Mouse (Mus musculus) MEL (cell line): ENCODE data around the gene Oxsr1.
"Not testable (repeated sequence)": the region's sequence is repeated elsewhere in the genome, so short reads cannot be mapped to it uniquely, and the experiment has no call there.

Source experiments
- CHD2 ChIP-seq: IDR thresholded peaks from 2 replicates; pipeline ENCODE4 v1.6.1; 2011; ENCODE audit warnings: low read length, improper control_type of control experiment
- CTCF ChIP-seq, 3 experiments: IDR thresholded peaks in 2 of 3; conservative IDR thresholded peaks in 1 of 3; 2 replicates each; pipeline ENCODE4 v1.5.1; 2011 to 2012; ENCODE audit warnings: low read length in 3 of 3, low read depth in 2 of 3, mild to moderate bottlenecking in 2 of 3, improper control_type of control experiment in 1 of 3, inconsistent platforms in 1 of 3, mixed read lengths in 1 of 3, moderate library complexity in 1 of 3; ENCODE audit not compliant: control insufficient read depth in 1 of 3, insufficient read depth in 1 of 3, poor library complexity in 1 of 3, severe bottlenecking in 1 of 3
- EP300 ChIP-seq, 2 experiments: IDR thresholded peaks; 2 replicates each; pipeline ENCODE4 v1.6.1; 2011; ENCODE audit warnings: improper control_type of control experiment in 2 of 2, low read length in 2 of 2, low read depth in 1 of 2, mild to moderate bottlenecking in 1 of 2
- ETS1 ChIP-seq: IDR thresholded peaks from 2 replicates; pipeline ENCODE4 v1.6.1; 2012; ENCODE audit warnings: low read depth, mild to moderate bottlenecking, inconsistent platforms, low read length, improper control_type of control experiment, moderate library complexity
- MXI1 ChIP-seq: IDR thresholded peaks from 2 replicates; pipeline ENCODE4 v1.6.1; 2011; ENCODE audit warnings: mild to moderate bottlenecking, low read depth, low read length, improper control_type of control experiment
- MYC ChIP-seq: IDR thresholded peaks from 2 replicates; pipeline ENCODE4 v1.6.1; 2011; ENCODE audit warnings: low read depth, mild to moderate bottlenecking, low read length, improper control_type of control experiment, moderate library complexity
- NELFE ChIP-seq: IDR thresholded peaks from 2 replicates; pipeline ENCODE4 v1.6.1; 2011; ENCODE audit warnings: low read depth, low read length, improper control_type of control experiment
- POLR2A ChIP-seq, 2 experiments: IDR thresholded peaks; 2 replicates each; pipeline ENCODE4 v1.6.1; 2011 to 2012; ENCODE audit warnings: low read length in 2 of 2, mild to moderate bottlenecking in 2 of 2, control low read depth in 1 of 2, improper control_type of control experiment in 1 of 2, low read depth in 1 of 2, moderate library complexity in 1 of 2; ENCODE audit not compliant: control insufficient read depth in 1 of 2, insufficient read depth in 1 of 2, poor library complexity in 1 of 2
- POLR2AphosphoS5 ChIP-seq: IDR thresholded peaks from 2 replicates; pipeline ENCODE4 v1.6.1; 2012; ENCODE audit warnings: low read depth, borderline replicate concordance, mild to moderate bottlenecking, inconsistent platforms, low read length, moderate library complexity, mixed read lengths
- ZMIZ1 ChIP-seq: IDR thresholded peaks from 2 replicates; pipeline ENCODE4 v1.6.1; 2012; ENCODE audit warnings: low read depth, mild to moderate bottlenecking, inconsistent platforms, low read length, improper control_type of control experiment, moderate library complexity

GRCm38 (mm10) chr9:119370770-119371169 lies 48.5 kb upstream of the Oxsr1 start:
- not testable (repeated sequence) for TF ChIP-seq CHD2; NELFE; POLR2AphosphoS5; POLR2A (IDR thresholded peaks at IDR 0.05; ENCODE audit: control insufficient read depth in 1 of 2, insufficient read depth in 1 of 2, low read depth in 1 of 2, low read length in 2 of 2, poor library complexity in 1 of 2); ETS1; MXI1; ZMIZ1; MYC; EP300 (IDR thresholded peaks at IDR 0.05; ENCODE audit: low read depth in 1 of 2, low read length in 2 of 2)
- TF ChIP-seq CTCF (IDR thresholded peaks at IDR 0.05 in 2 of 3, conservative IDR thresholded peaks at IDR 0.05 in 1 of 3; ENCODE audit: control insufficient read depth in 1 of 3, insufficient read depth in 1 of 3, low read depth in 2 of 3, low read length in 3 of 3, poor library complexity in 1 of 3, severe bottlenecking in 1 of 3) = peak in 1 of 3 experiments; percentile 19; a peak in 2 of 6 replicates
